In the genomic region with DNA sequence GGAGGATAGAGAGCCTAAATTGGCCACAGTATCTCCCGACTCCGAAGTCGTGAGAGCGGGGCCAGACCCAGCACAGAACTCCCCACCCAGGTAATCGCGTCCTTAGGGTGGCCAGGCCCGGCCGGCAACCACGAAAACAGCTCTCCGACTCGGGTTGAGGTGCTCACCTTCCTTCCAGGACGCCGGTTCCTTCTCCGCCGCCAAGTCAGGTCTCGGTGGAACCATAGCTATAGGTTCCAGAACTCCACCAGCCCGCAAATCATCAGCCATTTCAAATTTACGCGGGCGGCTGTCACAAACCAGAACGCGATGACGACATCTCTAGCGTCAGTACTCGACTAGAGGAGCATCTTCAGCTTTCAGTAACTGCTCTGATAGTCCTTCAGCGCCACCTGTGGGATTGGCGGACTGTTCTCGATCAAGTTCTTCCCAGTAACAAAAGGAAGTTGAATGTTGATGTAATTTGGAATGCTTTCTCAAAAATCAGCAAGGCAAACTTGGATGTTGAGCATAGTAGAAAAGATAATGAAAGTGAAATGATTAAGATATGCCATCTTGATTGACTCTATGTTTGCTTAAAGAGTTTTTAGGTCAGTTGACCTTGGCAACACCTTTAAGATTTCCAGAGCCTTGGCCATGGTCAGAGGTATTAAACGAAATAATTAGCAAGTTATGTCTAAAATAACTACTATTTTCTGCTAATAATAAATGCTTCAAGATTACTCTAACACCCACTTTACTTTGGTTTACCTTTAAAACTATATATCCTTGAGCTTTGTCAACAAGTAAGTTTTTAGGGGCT, we compare ENCODE assay signal across 1 mouse cellular context.
TF ChIP-seq lines count a peak whose summit lies in the region.

TSS of gene Shcbp1 (minus strand) at position 314 of the 802 bp plus-strand sequence.

TF ChIP-seq in MEL, 35 proteins besides CTCF, POLR2A, EP300 and RAD21 (continued from another document):
- TF ChIP-seq GABPA (IDR thresholded peaks at IDR 0.05; ENCODE audit: low read depth, low read length) (peak; percentile 83; the same call in 1 of the 2 replicates), CHD1 (IDR thresholded peaks at IDR 0.05; ENCODE audit: low read depth, low read length) (no peak), JUND (IDR thresholded peaks at IDR 0.05; ENCODE audit: low read depth, low read length) (no peak), POLR2AphosphoS5 (IDR thresholded peaks at IDR 0.05; ENCODE audit: borderline replicate concordance, low read depth, low read length) (no peak), MEF2A (IDR thresholded peaks at IDR 0.05; ENCODE audit: extremely low read depth, insufficient replicate concordance, low read depth, low read length, poor library complexity, severe bottlenecking) (no peak), ZNF384 (IDR thresholded peaks at IDR 0.05; ENCODE audit: low read depth, low read length) (no peak), POLR2AphosphoS2 (IDR thresholded peaks at IDR 0.05; ENCODE audit: low read length) (no peak), HCFC1 (IDR thresholded peaks at IDR 0.05; ENCODE audit: low read depth, low read length) (peak; percentile 89), E2F4 (IDR thresholded peaks at IDR 0.05; ENCODE audit: borderline replicate concordance, low read depth, low read length) (peak; percentile 92), CHD2 (IDR thresholded peaks at IDR 0.05; ENCODE audit: low read length) (no peak), MYC (IDR thresholded peaks at IDR 0.05; ENCODE audit: low read depth, low read length) (0 out of 2 replicates have a peak, but pooled peaks have one; percentile 37), MXI1 (IDR thresholded peaks at IDR 0.05; ENCODE audit: low read depth, low read length) (peak; percentile 60; the same call in 1 of the 2 replicates), TCF12 (IDR thresholded peaks at IDR 0.05; ENCODE audit: low read depth, low read length) (no peak)
